Mouse (Mus musculus) embryonic facial prominence, embryonic 15.5 days (tissue): ENCODE measurements around the gene Gm44503. TPM values are rescaled to one million over a fixed set of nuclear protein-coding genes. Genes with fewer than 3 reads are reported as not detected.

Experiments
- ATAC-seq: fragments of 200-750 bp; cut with Nextera tagmentation; 2 replicates; pipeline ENCODE4 v1.8.0; 2017; ENCODE audit warnings: low read depth, moderate TSS enrichment; ENCODE audit not compliant: insufficient number of reproducible peaks, low FRiP score, low TSS enrichment
- H3K27ac ChIP-seq: fragments of 300-500 bp; sonication (generic); replicated peaks from 2 replicates; pipeline ENCODE4 v1.5.1; 2015; ENCODE audit warnings: mild to moderate bottlenecking, inconsistent platforms
- H3K27me3 ChIP-seq: fragments of 300-500 bp; sonication (generic); 2 replicates; pipeline ENCODE4 v1.6.1; 2015; ENCODE audit warnings: inconsistent platforms
- H3K36me3 ChIP-seq: fragments of 300-500 bp; sonication (generic); 2 replicates; pipeline ENCODE4 v1.6.1; 2015; ENCODE audit warnings: mild to moderate bottlenecking, inconsistent platforms
- H3K4me1 ChIP-seq: fragments of 300-500 bp; sonication (generic); 2 replicates; pipeline ENCODE4 v1.6.1; 2015; ENCODE audit warnings: inconsistent platforms
- H3K4me2 ChIP-seq: fragments of 300-500 bp; sonication (generic); replicated peaks from 2 replicates; pipeline ENCODE4 v1.6.1; 2015; ENCODE audit warnings: mild to moderate bottlenecking, inconsistent platforms
- H3K4me3 ChIP-seq: fragments of 300-500 bp; sonication (generic); replicated peaks from 2 replicates; pipeline ENCODE4 v1.5.1; 2015; ENCODE audit warnings: mild to moderate bottlenecking, inconsistent platforms
- H3K9ac ChIP-seq: fragments of 300-500 bp; sonication (generic); 2 replicates; pipeline ENCODE4 v1.6.1; 2015; ENCODE audit warnings: inconsistent platforms
- H3K9me3 ChIP-seq: fragments of 300-500 bp; sonication (generic); replicated peaks from 2 replicates; pipeline ENCODE4 v1.6.1; 2016; ENCODE audit warnings: inconsistent platforms
- whole genome bisulfite sequencing: fragments of 180-500 bp; shearing (Covaris S2); methylation state at CpG from one replicate; pipeline ENCODE4 v1.1.7; 2015; 5-methylcytosine and 5-hydroxymethylcytosine counted together
- polyA plus RNA-seq: library from polyadenylated mRNA; unstranded; fragments of >200 nt; fragmentation: Nextera tagmentation; extraction: Ambion mirVana; gene quantifications from 2 replicates; pipeline ENCODE4 v1.2.1, GENCODE M21; 2015

The Gm44503 gene
- polyA plus RNA-seq, 1 experiment from 2014 or later: not detected

GRCm38 (mm10) chr9:73001314-73002011, 42.8 kb downstream of the Gm44503 start:
- H3K9ac ChIP-seq: no peak overlapping the region
- peaks cover 22% of the 10 kb centered on the region; the same call in 1 of the 2 replicates for H3K36me3 ChIP-seq
- ATAC-seq: no peak
- H3K27me3 ChIP-seq: no peaks in the 10 kb centered on the region
- no peaks in the 10 kb centered on the region for H3K4me1 ChIP-seq
- WGBS: 84% methylated on average over 13 of the region's 13 CpGs
- no peak overlapping the region for H3K27ac ChIP-seq
- H3K4me2 ChIP-seq: no peak overlapping the region
- H3K9me3 ChIP-seq: no peaks in the 10 kb centered on the region
- H3K4me3 ChIP-seq: no peak overlapping the region

GRCm38 (mm10) chr9:73002177-73002576, 43.5 kb downstream of the Gm44503 start:
- Histone ChIP-seq H3K4me2 (no peak overlapping the region), H3K9ac (no peak overlapping the region), H3K4me3 (no peak overlapping the region), H3K9me3 (no peaks in the 10 kb centered on the region), H3K36me3 (peaks cover 28% of the 10 kb centered on the region; the same call in 1 of the 2 replicates), H3K4me1 (no peaks in the 10 kb centered on the region), H3K27me3 (no peaks in the 10 kb centered on the region), H3K27ac (no peak overlapping the region)
- WGBS: 67% methylated on average over 3 of the region's 3 CpGs
- no peak for ATAC-seq

- ATAC-seq: no peak
- no peak overlapping the region for H3K9ac ChIP-seq
- no peak overlapping the region for H3K4me3 ChIP-seq
- no peaks in the 10 kb centered on the region for H3K9me3 ChIP-seq
- no peak overlapping the region for H3K27ac ChIP-seq
- WGBS: 81% methylated on average over 8 of the region's 8 CpGs
- peaks cover 27% of the 10 kb centered on the region; the same call in 1 of the 2 replicates for H3K36me3 ChIP-seq
- no peaks in the 10 kb centered on the region for H3K4me1 ChIP-seq
- H3K27me3 ChIP-seq: no peaks in the 10 kb centered on the region
- no peak overlapping the region for H3K4me2 ChIP-seq
Observed at GRCm38 (mm10) chr9:73004076-73004475, 45.4 kb downstream of the Gm44503 start.

GRCm38 (mm10) chr9:73005106-73005505, 46.5 kb downstream of the Gm44503 start:
- ATAC-seq: no peak
- Histone ChIP-seq H3K27me3 (no peaks in the 10 kb centered on the region), H3K36me3 (peaks cover 27% of the 10 kb centered on the region; the same call in 1 of the 2 replicates), H3K4me3 (no peak overlapping the region), H3K9ac (no peak overlapping the region), H3K4me1 (no peaks in the 10 kb centered on the region), H3K4me2 (no peak overlapping the region), H3K9me3 (no peaks in the 10 kb centered on the region), H3K27ac (no peak overlapping the region)
- 87% methylated on average over 6 of the region's 6 CpGs for WGBS

- Histone ChIP-seq H3K4me2 (no peak overlapping the region), H3K4me1 (no peaks in the 10 kb centered on the region), H3K9ac (no peak overlapping the region), H3K4me3 (no peak overlapping the region), H3K27me3 (no peaks in the 10 kb centered on the region), H3K9me3 (no peaks in the 10 kb centered on the region), H3K27ac (no peak overlapping the region), H3K36me3 (peaks cover 28% of the 10 kb centered on the region; the same call in 1 of the 2 replicates)
- 97% methylated on average over 3 of the region's 3 CpGs for WGBS
- no peak for ATAC-seq
Observed at GRCm38 (mm10) chr9:73006175-73006574, 47.5 kb downstream of the Gm44503 start.

GRCm38 (mm10) chr9:73008384-73008783, 49.7 kb downstream of the Gm44503 start:
- Histone ChIP-seq H3K9ac (no peak overlapping the region), H3K27ac (no peak overlapping the region), H3K4me3 (no peak overlapping the region), H3K4me1 (no peaks in the 10 kb centered on the region), H3K27me3 (no peaks in the 10 kb centered on the region), H3K9me3 (no peaks in the 10 kb centered on the region), H3K4me2 (no peak overlapping the region), H3K36me3 (peaks cover 34% of the 10 kb centered on the region)
- 66% methylated on average over 3 of the region's 3 CpGs for WGBS
- ATAC-seq: no peak

- 86% methylated on average over 4 of the region's 4 CpGs for WGBS
- H3K4me3 ChIP-seq: no peak overlapping the region
- no peak overlapping the region for H3K27ac ChIP-seq
- no peaks in the 10 kb centered on the region for H3K27me3 ChIP-seq
- ATAC-seq: no peak
- H3K4me2 ChIP-seq: no peak overlapping the region
- peaks cover 59% of the 10 kb centered on the region for H3K36me3 ChIP-seq
- H3K4me1 ChIP-seq: no peaks in the 10 kb centered on the region
- no peak overlapping the region for H3K9ac ChIP-seq
- no peaks in the 10 kb centered on the region for H3K9me3 ChIP-seq
Observed at GRCm38 (mm10) chr9:73012629-73013028, 54.0 kb downstream of the Gm44503 start.

GRCm38 (mm10) chr9:73014724-73015123, 56.1 kb downstream of the Gm44503 start:
- WGBS: 86% methylated on average over 13 of the region's 13 CpGs
- no peak for ATAC-seq
- Histone ChIP-seq H3K9ac (no peak overlapping the region), H3K4me2 (no peak overlapping the region), H3K4me1 (no peaks in the 10 kb centered on the region), H3K9me3 (no peaks in the 10 kb centered on the region), H3K27me3 (no peaks in the 10 kb centered on the region), H3K27ac (no peak overlapping the region), H3K36me3 (peaks cover 76% of the 10 kb centered on the region), H3K4me3 (no peak overlapping the region)

- Histone ChIP-seq H3K36me3 (peaks cover 59% of the 10 kb centered on the region), H3K4me2 (no peak overlapping the region), H3K4me3 (no peak overlapping the region), H3K9ac (no peak overlapping the region), H3K4me1 (no peaks in the 10 kb centered on the region), H3K27ac (no peak overlapping the region), H3K9me3 (no peaks in the 10 kb centered on the region), H3K27me3 (no peaks in the 10 kb centered on the region)
- no peak for ATAC-seq
- WGBS: 85% methylated on average over 10 of the region's 10 CpGs
Observed at GRCm38 (mm10) chr9:73019841-73020240, 61.2 kb downstream of the Gm44503 start.

- H3K36me3 ChIP-seq: peaks cover 53% of the 10 kb centered on the region
Observed at GRCm38 (mm10) chr9:73020566-73021097, 62.0 kb downstream of the Gm44503 start.

GRCm38 (mm10) chr9:73025818-73026636, 67.4 kb downstream of the Gm44503 start:
- 29% methylated on average over 17 of the region's 17 CpGs for WGBS
- H3K27ac ChIP-seq: no peak overlapping the region
- no peaks in the 10 kb centered on the region for H3K9me3 ChIP-seq
- no peaks in the 10 kb centered on the region for H3K27me3 ChIP-seq
- ATAC-seq: peak; percentile 43; the same call in 1 of the 2 replicates
- H3K36me3 ChIP-seq: peaks cover 22% of the 10 kb centered on the region
- no peak overlapping the region for H3K4me3 ChIP-seq
- no peak overlapping the region for H3K9ac ChIP-seq
- no peaks in the 10 kb centered on the region for H3K4me1 ChIP-seq
- no peak overlapping the region for H3K4me2 ChIP-seq

More at GRCm38 (mm10) chr9:73020566-73021097, 62.0 kb downstream of the Gm44503 start:
- WGBS: 89% methylated on average over 5 of the region's 5 CpGs
- no peak for ATAC-seq
- H3K27me3 ChIP-seq: no peaks in the 10 kb centered on the region
- H3K9me3 ChIP-seq: no peaks in the 10 kb centered on the region
- no peak overlapping the region for H3K4me3 ChIP-seq
- H3K27ac ChIP-seq: no peak overlapping the region
- H3K4me1 ChIP-seq: no peaks in the 10 kb centered on the region
- H3K4me2 ChIP-seq: no peak overlapping the region
- H3K9ac ChIP-seq: no peak overlapping the region
